Mouse (Mus musculus) layer of hippocampus, postnatal 36 days (tissue): ENCODE measurements around the gene Nelfa. TPM values are rescaled to one million over a fixed set of nuclear protein-coding genes. Genes with fewer than 3 reads are reported as not detected.
"Not testable (repeated sequence)": the region's sequence is repeated elsewhere in the genome, so short reads cannot be mapped to it uniquely, and the experiment has no call there.

Source experiments
- DNase-seq, 2 experiments: peaks; one replicate each; pipeline ENCODE4 v3.0.0; 2022
- total RNA-seq, 2 experiments: library from RNA; stranded (reverse); gene quantifications; 2 replicates each; pipeline ENCODE4 v1.2.3; 2021

The Nelfa gene
- 10 to 100 TPM; 19.7 to 23.5 TPM for total RNA-seq

DNA sequence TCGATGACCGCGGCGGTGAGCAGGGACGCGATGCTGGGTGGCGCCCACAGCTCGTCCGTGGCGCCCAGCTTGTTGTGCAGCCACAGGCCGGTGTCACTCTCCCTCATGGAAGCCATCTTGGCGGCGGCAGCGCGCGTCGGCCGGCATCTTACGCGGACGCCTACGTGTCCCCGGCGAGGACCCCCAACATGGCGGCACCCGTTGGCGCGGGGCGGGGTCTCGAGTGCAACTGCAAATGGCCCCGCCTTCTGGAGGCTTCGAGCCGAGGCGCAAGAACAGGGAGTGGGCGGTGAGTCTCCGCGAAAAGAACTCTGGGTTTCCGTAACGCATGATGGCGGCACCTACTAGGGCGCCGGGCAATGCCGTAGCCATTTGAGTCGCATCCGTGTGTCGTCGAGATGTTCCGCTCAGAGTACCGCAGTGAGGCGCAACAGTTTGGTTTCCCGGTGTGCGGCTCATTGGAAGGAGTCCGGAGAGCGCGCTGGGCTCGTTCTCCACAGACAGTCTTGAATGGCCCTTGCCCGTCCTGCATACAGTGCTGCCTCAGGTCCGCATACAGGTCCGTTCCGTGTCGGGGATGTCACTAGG is at the start of gene Nelfa:
Nelfa (minus strand) TSS at position 294 of the 588 bp plus-strand sequence.
- DNase-seq: peak; percentile 99

DNA sequence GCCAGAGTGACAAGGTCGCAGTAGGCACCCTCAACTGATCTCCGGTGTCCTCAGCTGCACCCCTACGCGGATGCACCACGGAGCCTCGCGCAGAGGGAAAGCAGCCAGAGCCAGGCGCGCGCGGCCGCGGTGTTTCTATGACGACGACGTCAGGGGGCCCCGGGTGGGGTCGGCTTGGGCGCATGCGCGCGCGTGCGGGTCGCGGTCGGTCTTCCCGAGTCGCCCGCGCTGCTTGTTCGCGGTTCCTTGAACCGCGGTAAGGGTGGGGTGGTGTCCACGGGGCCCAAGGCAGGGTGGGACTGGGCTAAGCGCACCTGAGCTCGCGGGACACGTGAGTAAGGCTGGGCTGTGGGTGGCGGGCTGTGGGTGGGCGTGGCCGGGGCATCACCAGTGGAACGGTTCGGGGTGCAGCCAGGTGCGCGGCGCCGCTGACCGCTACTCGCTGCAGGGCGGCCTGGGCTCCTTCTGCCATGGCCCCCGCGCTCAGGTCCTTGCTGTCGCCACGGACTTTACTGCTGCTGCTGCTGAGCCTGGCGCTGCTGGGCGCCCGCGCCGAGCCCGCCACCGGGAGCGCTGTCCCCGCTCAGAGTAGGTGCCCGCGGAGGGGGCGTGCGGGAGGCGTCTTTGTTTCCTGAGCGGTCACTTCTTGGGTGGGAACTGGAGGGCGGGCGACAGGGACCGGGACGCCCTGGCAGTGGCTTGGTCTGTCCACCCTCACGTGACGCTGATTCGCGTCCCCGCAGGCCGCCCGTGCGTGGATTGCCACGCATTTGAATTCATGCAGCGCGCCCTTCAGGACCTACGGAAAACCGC is 47.3 kb upstream of the Nelfa start, which contains the start of gene Gm1673:
Gm1673 (plus strand) TSS at position 125 of the 813 bp plus-strand sequence.
- peak; percentile 88 to 89 for DNase-seq

GRCm38 (mm10) chr5:33982731-33983259 is 46.6 kb upstream of the Nelfa start:
- no peak for DNase-seq

DNA sequence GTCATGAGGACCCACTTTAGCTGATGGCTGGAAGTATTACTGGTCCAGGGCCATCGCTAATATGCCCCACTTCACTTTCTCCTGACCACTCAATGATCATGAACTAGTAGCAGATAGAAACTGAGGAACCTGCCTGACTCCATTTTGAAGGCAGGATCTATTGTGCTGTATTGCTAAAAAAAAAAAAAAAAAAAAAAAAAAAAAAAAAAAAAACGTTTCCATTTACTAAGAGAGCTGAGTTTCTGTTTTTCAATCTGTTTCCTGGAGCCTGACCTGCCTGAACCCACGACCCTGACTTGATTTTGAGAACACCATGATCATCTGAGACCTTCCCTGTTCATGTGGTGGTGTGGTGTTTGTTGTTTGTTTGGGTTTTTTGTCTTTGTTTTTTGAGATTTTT is 40.1 kb upstream of the Nelfa start:
- no peak for DNase-seq

DNA sequence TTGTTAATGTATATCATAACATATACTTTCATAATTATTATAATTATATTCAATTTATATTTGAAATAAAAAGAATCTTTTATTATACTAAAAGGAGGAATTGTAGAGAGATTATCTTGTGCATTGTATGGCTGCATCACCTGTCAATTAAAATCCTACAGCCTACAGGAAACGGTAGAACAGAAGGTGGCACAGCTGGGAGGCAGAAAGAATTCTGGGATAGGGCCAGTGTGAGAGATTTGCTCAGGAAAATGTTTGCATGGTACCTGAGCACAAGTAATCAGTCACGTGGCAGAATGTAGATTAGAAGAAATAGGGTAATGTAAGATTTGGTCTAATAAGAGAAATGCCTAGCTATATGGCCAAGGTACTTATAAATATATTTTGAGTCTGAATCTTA is 38.5 kb upstream of the Nelfa start:
- DNase-seq: no peak

DNA sequence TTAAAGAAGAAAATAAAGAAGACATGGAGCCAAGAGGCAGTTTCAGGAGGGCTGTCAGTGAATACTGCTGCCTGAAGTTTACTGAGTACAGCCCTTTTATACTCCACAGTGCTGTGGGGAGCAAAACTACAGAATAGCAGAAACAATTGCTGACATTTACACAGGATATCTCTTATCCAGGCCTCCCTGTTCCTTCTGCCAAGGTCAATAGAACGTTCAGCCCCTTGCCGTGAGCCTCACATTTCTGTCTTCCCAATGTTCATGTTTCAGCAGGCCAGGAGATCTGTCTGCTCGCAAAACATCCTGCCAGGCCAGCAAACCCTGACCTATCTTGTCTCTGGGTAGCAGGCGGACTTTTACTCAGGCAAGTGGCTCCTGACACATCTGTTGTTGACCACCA is 23.2 kb upstream of the Nelfa start:
- DNase-seq: no peak

DNA sequence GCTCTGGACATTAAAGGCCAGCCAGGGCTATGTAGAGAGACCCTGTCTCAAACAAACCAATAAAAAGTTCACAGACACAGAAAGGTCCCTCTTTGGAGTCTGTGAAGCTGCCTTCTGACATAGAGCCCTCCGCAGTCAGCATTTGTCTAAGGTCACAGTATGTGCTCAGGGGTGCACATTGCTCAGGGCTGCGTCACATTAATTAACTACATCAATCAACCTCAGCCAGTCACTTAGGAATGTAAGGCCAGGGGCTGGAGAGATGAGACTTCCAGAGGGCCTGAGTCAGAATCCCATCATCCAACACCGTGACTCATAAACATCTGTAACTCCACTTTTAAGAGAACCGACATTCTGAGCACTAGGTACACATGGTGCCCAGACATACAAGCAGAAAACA is 19.7 kb upstream of the Nelfa start:
- DNase-seq: no peak

DNA sequence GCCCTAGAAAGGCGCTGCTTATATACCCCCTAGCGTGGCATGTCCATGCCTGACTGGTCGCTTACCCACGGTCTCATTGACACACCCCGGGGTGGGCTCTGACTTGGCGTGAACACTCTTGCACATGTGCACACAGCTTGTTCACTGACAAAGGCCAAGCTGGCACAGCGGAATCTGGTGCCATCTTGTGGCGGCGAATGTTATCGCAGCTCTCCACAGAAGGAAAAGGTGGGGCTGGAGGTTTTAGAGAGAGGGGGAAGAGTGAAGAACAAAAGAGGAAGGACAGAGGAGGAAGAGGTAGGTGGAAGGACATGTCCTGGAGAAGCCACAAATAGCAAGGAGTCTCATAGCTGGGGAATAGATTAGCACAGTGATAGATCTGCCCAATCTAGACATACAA is 18.1 kb upstream of the Nelfa start:
- DNase-seq: peak; percentile 84

GRCm38 (mm10) chr5:33953471-33954185 is 17.4 kb upstream of the Nelfa start:
- no peak for DNase-seq

- DNase-seq: no peak
Measured at GRCm38 (mm10) chr5:33948314-33948713, 12.1 kb upstream of the Nelfa start.

- DNase-seq: not testable (repeated sequence)
Measured at GRCm38 (mm10) chr5:33947035-33947434, 10.8 kb upstream of the Nelfa start.

DNA sequence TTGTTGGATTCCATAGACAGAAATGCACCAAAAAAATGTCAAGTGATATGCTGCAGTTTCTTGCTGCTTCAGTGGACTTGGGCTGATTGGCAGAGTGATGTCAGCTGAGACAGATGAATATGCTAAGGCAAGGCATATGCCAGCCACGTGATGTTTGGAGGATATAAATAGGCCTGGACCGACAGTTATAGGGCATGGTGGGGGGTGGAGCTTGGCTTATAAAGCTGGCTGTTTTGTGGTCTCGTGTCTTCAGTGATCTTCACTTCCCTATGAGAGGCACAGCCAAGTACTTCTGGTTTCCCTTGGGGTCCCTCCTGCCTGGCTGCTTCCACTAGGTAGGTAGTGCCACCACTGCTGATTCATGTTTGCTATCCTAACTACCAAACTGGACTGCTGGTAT is 2.2 kb upstream of the Nelfa start:
- DNase-seq: no peak

GRCm38 (mm10) chr5:33937230-33937629 is 1.0 kb upstream of the Nelfa start:
- DNase-seq: no peak

- DNase-seq: no peak
Measured at GRCm38 (mm10) chr5:33935700-33936111, 507 bp downstream of the Nelfa start.

DNA sequence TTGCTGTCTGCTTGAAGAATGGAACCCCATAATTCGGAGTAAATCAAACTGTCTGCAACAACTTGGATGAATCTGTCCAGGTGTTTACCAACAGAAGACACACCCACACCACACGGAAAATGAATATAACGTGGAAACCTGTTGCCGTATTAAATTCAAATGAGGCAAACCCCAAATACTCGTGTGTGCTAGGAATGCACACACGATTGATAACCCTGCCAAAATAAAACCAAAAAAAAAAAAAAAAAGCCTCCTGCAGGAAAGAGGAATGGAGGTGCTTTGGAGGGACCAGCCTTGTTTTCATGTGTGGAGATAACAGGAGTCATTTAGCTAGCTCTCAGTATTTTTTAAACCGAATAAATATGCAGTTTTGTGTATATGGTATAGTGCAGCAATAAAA is 1.3 kb downstream of the Nelfa start:
- no peak for DNase-seq

DNA sequence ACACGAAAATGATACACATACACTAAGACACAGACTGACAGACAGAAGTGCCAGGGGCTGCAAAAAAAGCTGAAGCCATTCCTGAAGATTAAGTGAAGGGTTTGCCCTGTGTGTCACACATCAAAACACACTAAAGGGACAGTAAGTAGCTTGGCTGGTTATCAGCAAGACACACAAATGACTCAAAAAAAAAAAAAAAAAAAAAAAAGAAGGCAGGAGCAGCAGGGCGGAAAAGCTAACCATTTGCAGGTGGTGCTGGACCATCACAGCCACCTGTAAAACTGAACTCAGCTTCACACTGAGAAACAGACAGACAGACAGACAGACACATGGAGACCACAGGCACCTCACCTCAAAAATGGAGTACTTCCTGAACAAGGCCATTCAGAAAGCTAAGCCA is 2.1 kb downstream of the Nelfa start:
- no peak for DNase-seq

DNA sequence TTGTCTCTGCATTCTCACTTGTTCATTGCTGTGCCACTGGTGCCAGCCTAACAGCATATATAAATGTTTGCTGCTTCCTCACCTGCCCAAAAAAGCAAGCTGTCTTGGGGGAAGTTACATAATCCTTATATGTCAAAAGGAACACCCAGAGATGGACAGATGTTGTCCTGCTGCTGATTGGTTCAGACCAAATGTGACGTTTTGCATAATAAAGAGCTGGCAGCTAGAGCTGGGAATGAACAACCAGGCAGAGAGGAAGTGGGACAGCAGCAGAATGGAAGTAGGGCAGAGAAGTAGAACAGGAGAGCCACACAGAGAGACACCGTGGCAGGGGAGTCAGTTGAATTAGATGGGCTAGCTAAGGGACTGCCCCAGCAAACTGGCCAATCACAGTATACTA is 3.8 kb downstream of the Nelfa start:
- DNase-seq: no peak

GRCm38 (mm10) chr5:33926170-33926569 is 10.0 kb downstream of the Nelfa start:
- no peak for DNase-seq

DNA sequence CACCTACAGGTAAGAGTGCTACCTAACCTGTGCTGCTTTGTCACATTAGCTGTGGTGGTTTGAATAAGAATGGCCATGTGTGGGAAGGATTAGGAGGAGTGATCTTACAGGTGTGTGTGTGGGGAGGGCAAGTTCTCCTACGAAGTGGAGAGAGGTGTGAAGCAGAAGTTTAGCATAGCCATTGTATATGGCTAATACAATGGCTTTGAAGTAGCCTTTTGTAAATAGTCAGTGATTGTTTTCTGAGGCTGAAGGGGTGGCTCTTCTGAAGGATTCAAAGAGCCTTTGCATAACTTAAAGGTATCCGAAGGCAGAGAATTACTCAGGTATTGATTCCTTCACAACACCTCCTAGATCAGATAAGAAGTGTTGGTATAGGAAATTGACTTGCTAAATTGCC is 13.6 kb downstream of the Nelfa start:
- no peak for DNase-seq

GRCm38 (mm10) chr5:33921486-33922235 is 14.6 kb downstream of the Nelfa start:
- DNase-seq: no peak

DNA sequence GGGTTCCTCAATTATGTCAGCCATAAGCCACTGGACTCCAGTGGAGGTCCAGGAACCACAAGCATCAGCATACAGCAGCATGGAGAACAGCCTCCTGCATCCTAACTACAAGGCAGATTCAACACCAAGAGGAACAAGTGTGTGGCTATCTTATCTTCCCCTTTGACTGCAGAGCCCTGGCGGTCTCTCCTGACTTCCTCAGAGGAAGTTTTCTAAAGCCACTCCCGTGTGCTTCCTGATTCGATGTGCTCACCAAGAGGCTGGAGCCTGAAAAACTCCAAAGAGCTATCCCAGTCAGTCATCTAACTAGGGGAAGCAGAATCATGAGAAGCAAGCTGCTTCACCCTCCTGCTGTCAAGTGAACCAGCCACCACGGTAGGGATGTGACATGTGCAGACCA is 15.3 kb downstream of the Nelfa start:
- no peak for DNase-seq

DNA sequence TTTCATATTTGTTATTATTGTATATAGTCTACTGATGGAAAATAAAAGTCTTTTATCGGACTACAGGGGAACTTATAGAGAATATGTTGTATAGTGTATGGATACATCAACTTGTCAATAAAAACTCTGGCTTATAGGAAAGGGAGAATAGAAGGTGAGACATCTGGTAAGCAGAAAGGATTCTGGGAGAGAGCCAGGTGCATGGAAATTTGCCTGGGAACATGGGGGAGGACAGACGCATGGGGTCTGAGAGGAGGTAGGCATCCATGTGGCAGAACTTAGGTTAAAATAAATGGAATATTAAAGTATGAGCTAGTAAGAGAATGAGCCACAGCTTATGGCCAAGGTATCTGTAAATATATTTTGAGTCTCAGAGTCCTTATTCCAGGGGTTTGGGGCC is 16.2 kb downstream of the Nelfa start:
- no peak for DNase-seq
